Mouse (Mus musculus) forebrain, embryonic 14.5 days (tissue): ENCODE data around the gene Tmem198. TPM values are rescaled to one million over a fixed set of nuclear protein-coding genes. Genes with fewer than 3 reads are reported as not detected.

Experiments used
- polyA plus RNA-seq: library from polyadenylated mRNA; unstranded; fragments of >200 nt; fragmentation: Nextera tagmentation; extraction: Ambion mirVana; gene quantifications from 2 replicates; pipeline ENCODE4 v1.2.1, GENCODE M21; 2014

Tmem198 gene
- polyA plus RNA-seq, 1 experiment from 2014 or later, result 41.3 TPM

Other genes with a start within 250 kb of the Tmem198 start
- gene A630095N17Rik, start 247.4 kb upstream of the Tmem198 start, polyA plus RNA-seq, result not detected in 2 replicates
- 21.5 and 24.3 TPM in 2 replicates for gene Dnajb2, start 243.1 kb upstream of the Tmem198 start, polyA plus RNA-seq
- 5.1 and 8.0 TPM in 2 replicates for gene Ptprn, start 215.0 kb upstream of the Tmem198 start, polyA plus RNA-seq
- 62.4 and 68.1 TPM in 2 replicates for gene Resp18, start 201.1 kb upstream of the Tmem198 start, polyA plus RNA-seq
- 160 and 178 TPM in 2 replicates for gene Dnpep, start 161.5 kb upstream of the Tmem198 start, polyA plus RNA-seq
- gene Des, start 119.2 kb upstream of the Tmem198 start, polyA plus RNA-seq, result 1.3 and 1.4 TPM in 2 replicates
- 8.3 and 8.8 TPM in 2 replicates for gene Speg, start 104.2 kb upstream of the Tmem198 start, polyA plus RNA-seq
- 72.4 and 76.0 TPM in 2 replicates for gene Gmppa, start 43.6 kb upstream of the Tmem198 start, polyA plus RNA-seq
- gene Asic4, start 29.1 kb upstream of the Tmem198 start, polyA plus RNA-seq, result 0.76 and 0.84 TPM in 2 replicates
- 21.6 and 24.2 TPM in 2 replicates for gene Chpf, start 225 bp upstream of the Tmem198 start, polyA plus RNA-seq
- gene Obsl1, start 26.9 kb downstream of the Tmem198 start, polyA plus RNA-seq, result 17.0 and 17.7 TPM in 2 replicates
- 4.9 and 6.3 TPM in 2 replicates for gene Inha, start 27.5 kb downstream of the Tmem198 start, polyA plus RNA-seq
- 8.7 and 10.7 TPM in 2 replicates for gene Stk11ip, start 42.0 kb downstream of the Tmem198 start, polyA plus RNA-seq
- 12.6 and 18.7 TPM in 2 replicates for gene Slc4a3, start 66.7 kb downstream of the Tmem198 start, polyA plus RNA-seq